Mouse (Mus musculus): Measurements from ENCODE around the gene Tcf20. TPM values are rescaled to one million over a fixed set of nuclear protein-coding genes. Genes with fewer than 3 reads are reported as not detected.

Gene Tcf20
- total and polyA plus RNA-seq, 3 experiments, result 27.0 to 47.2 (median 29.0) TPM

DNA sequence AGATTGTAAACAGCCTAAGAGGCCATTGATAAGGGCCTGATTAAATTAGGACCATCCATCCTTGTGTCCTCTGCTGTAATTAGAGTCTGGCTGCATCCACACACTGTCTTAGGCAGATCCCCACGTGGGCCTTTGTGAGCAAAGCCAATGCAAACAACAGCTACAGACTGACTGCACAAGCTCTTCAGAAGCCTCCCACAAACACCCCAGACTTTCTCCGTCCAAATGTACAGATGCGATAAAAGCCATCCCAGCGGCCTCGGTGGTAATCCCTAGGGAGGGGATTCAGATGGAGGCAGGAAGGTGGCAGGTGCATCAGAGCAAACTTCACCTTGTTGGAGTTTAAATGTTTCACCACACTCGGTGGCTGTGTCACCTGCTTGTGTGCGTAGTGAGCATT, 7.6 kb upstream of the Tcf20 start:
- in situ Hi-C loops (cut with MboI; ENCODE audit: low pct_ligation_motif_present, low pct_unique_long_range_greater_than_20kb, low sequenced_read_pairs), result no loop called here
- H3K27ac ChIP-seq (ENCODE audit: insufficient read depth, low read depth), result no peak overlapping the region

DNA sequence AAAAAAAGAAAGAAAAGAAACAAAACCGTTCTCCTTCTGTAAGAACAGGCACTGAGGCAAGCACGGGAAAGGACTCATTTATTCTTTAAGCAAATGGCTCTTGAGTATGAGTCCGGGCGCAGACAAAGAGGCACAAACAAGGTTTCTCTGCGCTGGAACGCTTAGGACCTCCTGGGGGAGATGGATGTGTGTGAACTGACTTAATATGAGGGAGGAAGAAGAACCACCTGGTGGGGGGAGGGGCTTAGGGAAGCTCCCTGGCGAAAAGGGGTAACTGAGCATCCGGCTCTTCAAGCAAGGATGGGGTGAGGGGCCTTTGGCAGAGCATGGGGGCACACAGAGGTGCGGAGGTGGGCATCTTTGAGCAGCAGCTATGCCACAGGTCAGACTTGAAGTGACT, 5.2 kb upstream of the Tcf20 start:
- no peak for TF ChIP-seq PAX5 (IDR thresholded peaks at IDR 0.05; ENCODE audit: low read length)
- no peak for TF ChIP-seq ETS1 (conservative IDR thresholded peaks at IDR 0.05; ENCODE audit: low read depth, low read length)
- no peak for TF ChIP-seq TBP (conservative IDR thresholded peaks at IDR 0.05; ENCODE audit: low read depth, low read length)
- TF ChIP-seq HCFC1 (IDR thresholded peaks at IDR 0.05; ENCODE audit: low read depth, low read length), result no peak
- no peak for TF ChIP-seq ZC3H11A (IDR thresholded peaks at IDR 0.05; ENCODE audit: low read depth, low read length)
- no peak for TF ChIP-seq IRF4 (IDR thresholded peaks at IDR 0.05; ENCODE audit: low read depth, low read length)
- TF ChIP-seq SMC3 (IDR thresholded peaks at IDR 0.05; ENCODE audit: low read depth, low read length), result no peak
- no peak for TF ChIP-seq EP300 (IDR thresholded peaks at IDR 0.05; ENCODE audit: low read length)
- no peak for TF ChIP-seq BHLHE40 (IDR thresholded peaks at IDR 0.05; ENCODE audit: low read depth, low read length)
- no peak for TF ChIP-seq POLR2AphosphoS2 (IDR thresholded peaks at IDR 0.05; ENCODE audit: low read depth, low read length)
- TF ChIP-seq CTCF (conservative IDR thresholded peaks at IDR 0.05 in 1 of 2, IDR thresholded peaks at IDR 0.05 in 1 of 2; ENCODE audit: low read depth in 2 of 2, low read length in 2 of 2), result no peak
- TF ChIP-seq MYC (IDR thresholded peaks at IDR 0.05; ENCODE audit: low read depth, low read length), result no peak
- no peak for TF ChIP-seq CHD2 (IDR thresholded peaks at IDR 0.05; ENCODE audit: low read length)
- Histone ChIP-seq H3K4me3 (replicated peaks in 1 of 3; ENCODE audit: low read depth in 2 of 3, low read length in 2 of 3, poor library complexity in 1 of 3) (no peak overlapping the region), H3K4me2 (ENCODE audit: insufficient read depth, low read depth, poor library complexity, severe bottlenecking) (no peak overlapping the region), H3K27me3 (replicated peaks) (no peaks in the 10 kb centered on the region), H3K9me3 (replicated peaks; ENCODE audit: low read length) (no peaks in the 10 kb centered on the region), H3K9ac (ENCODE audit: insufficient read depth, low read depth) (no peak overlapping the region), H3K27ac (ENCODE audit: insufficient read depth, low read depth) (no peak overlapping the region), H3K36me3 (replicated peaks in 1 of 2; ENCODE audit: control insufficient read depth in 1 of 2, insufficient read depth in 1 of 2, low read length in 1 of 2) (no peaks in the 10 kb centered on the region), H3K4me1 (ENCODE audit: control insufficient read depth in 1 of 2, insufficient read depth in 2 of 2) (peaks cover 7 to 85% of the 10 kb centered on the region in 2 experiments), H3K79me2 (replicated peaks; ENCODE audit: control insufficient read depth, extremely low read depth, insufficient read depth, poor library complexity, severe bottlenecking) (no peaks in the 10 kb centered on the region)
- dilution Hi-C loops (cut with MboI; ENCODE audit: extremely low pct_ligation_motif_present, extremely low pct_unique_long_range_greater_than_20kb, low sequenced_read_pairs), result no loop called here
- in situ Hi-C loops (cut with MboI; ENCODE audit: low pct_ligation_motif_present, low pct_unique_long_range_greater_than_20kb, low sequenced_read_pairs), result loop anchor here (5.0 kb wide), 1 partner anchor 34 kb away; no protein-coding TSS in a partner anchor
- peak; percentile 56 for DNase-seq (ENCODE audit: extremely low read depth)

More for the DNA sequence above, 7.6 kb upstream of the Tcf20 start:
- Histone ChIP-seq H3K4me1 (ENCODE audit: control insufficient read depth in 1 of 2, insufficient read depth in 2 of 2) (peaks cover 17 to 96% of the 10 kb centered on the region in 2 experiments), H3K9ac (ENCODE audit: insufficient read depth, low read depth) (no peak overlapping the region), H3K79me2 (replicated peaks; ENCODE audit: control insufficient read depth, extremely low read depth, insufficient read depth, poor library complexity, severe bottlenecking) (no peaks in the 10 kb centered on the region), H3K9me3 (replicated peaks; ENCODE audit: low read length) (no peaks in the 10 kb centered on the region), H3K4me2 (ENCODE audit: insufficient read depth, low read depth, poor library complexity, severe bottlenecking) (no peak overlapping the region), H3K4me3 (replicated peaks in 1 of 3; ENCODE audit: low read depth in 2 of 3, low read length in 2 of 3, poor library complexity in 1 of 3) (no peak overlapping the region), H3K36me3 (replicated peaks in 1 of 2; ENCODE audit: control insufficient read depth in 1 of 2, insufficient read depth in 1 of 2, low read length in 1 of 2) (no peaks in the 10 kb centered on the region), H3K27me3 (replicated peaks) (no peaks in the 10 kb centered on the region)
- dilution Hi-C loops (cut with MboI; ENCODE audit: extremely low pct_ligation_motif_present, extremely low pct_unique_long_range_greater_than_20kb, low sequenced_read_pairs), result no loop called here
- DNase-seq (ENCODE audit: extremely low read depth), result no peak
- TF ChIP-seq ZNF384 (IDR thresholded peaks at IDR 0.05; ENCODE audit: low read depth, low read length), result no peak

Data from CH12.LX (cell line).